Mouse (Mus musculus) megakaryocyte, adult 5-6 weeks (primary cell): ENCODE results near the gene Hecw2. TPM values are rescaled to one million over a fixed set of nuclear protein-coding genes. Genes with fewer than 3 reads are reported as not detected.

ENCODE experiments used
- ATAC-seq: 2 replicates; pipeline ENCODE4 v1.8.0; 2016; ENCODE audit warnings: mild to moderate bottlenecking, inconsistent platforms; ENCODE audit not compliant: poor library complexity, severe bottlenecking
- total RNA-seq, 2 experiments: library from RNA; stranded (forward) in 1 of 2; stranded (reverse) in 1 of 2; fragments of 153-499, 151-499 nt in 1 of 2; fragments of 221-1000, 200-1000 nt in 1 of 2; gene quantifications; 2 replicates each; pipeline versions ENCODE4 v1.2.3 to v1.2.4; 2015 to 2017

Gene Hecw2
- total RNA-seq, 2 experiments from 2014 or later = 0.13 to 0.26 TPM

DNA sequence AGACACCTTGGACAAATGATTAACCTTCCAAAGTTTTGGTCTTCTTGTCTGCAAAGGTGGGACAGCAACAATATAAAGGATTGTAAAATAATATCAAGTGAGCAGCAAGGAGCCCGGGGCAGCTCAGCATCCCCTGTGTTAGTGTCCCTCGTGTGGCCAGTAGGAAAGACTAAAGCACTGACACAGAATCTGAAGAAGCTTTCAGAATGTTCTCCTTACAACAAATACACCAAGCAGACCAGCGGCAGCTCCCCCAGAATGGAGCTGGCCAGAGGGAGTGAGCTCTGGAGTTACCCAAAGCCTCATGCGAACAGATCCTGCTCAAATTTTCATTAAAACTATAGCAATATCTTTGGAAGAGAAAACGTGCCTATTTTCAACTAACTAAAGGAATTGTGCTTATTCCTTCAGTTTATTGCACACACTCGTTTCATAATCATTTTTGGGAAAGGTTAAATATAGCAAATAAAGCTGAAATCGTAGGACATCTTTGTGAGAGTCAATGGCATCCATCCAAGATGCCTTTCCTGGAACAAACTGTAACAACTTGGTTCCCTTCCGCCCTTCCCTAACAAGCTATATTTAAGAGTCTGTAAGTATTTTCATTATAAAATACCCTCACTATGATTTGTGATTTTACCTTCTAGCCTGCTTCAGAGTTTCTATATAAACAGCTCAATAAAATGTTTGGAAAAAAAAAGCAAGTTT lies 208.6 kb downstream of the Hecw2 start:
- ATAC-seq = no peak

GRCm38 (mm10) chr1:53978514-53978831 lies 216.5 kb downstream of the Hecw2 start:
- ATAC-seq = no peak

DNA sequence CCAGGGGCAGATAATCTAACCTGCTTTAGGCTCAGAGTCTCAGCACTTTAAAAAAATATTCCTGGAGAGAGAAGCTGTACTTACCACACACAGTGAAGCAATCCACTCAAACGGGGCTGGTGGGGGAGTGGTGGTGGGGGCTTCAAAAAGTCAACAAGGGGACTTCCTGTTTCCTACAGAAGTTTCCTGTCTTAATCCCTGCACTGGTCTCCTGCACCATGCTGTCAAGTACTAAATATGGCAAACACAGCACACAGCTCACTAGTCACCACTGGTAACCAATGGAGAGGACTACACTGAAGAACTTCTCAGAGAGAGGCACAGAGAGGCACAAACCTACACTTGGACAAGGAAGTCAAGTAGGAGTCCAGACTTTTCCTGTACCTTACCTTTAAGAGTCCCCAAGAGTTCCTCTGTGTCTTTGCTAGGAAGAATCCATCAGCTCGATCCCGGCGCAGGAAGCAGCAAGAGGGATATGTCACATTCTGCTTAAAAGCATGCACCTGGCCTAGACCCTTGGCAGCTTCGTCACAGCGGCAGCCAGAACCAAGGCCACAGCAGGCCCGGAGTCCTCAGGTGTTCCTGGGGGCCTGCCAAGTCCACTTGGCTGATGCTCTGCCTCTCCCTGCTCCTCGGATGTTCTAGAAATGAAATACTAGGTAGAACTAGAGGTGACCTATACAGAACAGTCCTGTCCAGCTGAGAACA lies 217.0 kb downstream of the Hecw2 start:
- ATAC-seq = no peak

DNA sequence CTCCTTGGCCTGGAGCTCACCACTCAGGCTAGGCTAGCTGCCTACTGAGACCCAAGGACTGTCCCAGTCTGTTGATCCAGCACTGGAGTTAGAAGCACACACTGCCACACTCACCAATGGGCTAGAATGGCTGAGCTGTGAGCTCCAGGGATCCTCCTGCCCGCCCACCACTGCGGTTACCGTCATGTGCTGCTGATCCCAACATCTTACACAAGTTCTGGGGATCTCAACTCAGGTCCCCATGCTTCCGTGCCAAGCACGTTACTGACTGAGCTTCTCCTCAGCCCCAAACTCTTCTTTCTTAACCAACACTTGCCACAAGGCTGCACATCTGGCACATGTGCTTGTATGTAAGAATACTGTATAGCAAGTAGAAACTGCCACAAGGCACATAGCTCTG lies 218.2 kb downstream of the Hecw2 start:
- no peak for ATAC-seq

DNA sequence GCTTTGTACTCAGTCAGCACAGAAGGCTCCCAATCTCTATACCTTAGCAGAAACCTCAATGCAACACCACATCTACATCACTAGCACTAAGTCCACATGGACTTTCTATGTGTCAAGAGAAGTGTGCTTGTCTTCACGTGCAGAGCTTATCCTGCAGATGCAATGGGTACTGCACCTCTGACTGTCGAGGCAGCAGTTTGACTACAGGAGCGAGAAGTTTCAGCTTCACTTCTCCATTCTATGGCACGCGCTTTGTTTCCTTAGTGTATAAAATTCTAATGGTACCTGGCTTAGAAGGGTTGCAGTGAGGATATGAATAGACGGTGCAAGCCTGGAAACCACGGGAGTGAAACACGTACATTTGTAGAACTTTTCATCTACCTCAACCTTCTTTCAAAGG lies 218.9 kb downstream of the Hecw2 start:
- no peak for ATAC-seq

DNA sequence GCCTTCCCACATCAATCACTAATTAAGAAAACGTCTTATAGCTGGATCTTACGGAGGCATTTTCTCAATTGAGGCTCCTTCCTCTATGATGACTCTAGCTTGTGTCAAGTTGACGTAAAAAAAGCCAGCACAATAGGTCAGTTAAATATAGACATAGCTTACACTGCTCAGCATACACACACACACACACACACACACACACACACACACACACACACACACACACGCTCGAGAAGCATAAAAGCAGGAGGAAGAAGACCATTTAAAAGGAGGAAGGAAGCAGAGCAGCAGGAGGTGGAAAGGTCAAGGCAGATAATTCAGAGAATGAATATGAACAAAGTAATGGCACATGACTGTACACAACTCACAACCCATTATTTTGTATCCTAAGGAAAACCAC lies 220.0 kb downstream of the Hecw2 start:
- no peak for ATAC-seq

GRCm38 (mm10) chr1:53970326-53970977 lies 224.5 kb downstream of the Hecw2 start:
- no peak for ATAC-seq

DNA sequence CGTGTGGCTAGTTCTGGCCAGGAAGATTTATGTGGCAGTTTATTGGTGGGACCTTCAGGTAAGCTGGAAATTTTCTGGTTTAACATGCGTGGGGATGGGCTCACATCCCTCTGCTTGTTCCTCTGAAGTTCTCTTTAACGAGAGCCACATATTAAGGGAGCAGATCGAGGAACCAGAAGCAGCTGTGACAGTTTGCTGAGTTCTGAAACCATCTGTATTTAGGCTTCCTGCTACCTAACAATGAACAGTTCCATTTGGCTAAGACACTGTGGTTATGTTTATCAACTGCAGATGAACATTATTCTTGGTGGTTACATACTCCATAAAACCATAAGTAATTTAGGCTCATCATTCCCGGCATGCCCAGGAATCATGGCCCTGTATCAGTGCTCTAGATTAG lies 242.6 kb downstream of the Hecw2 start:
- no peak for ATAC-seq

GRCm38 (mm10) chr1:53945815-53946214 lies 249.2 kb downstream of the Hecw2 start:
- ATAC-seq = peak; percentile 83

DNA sequence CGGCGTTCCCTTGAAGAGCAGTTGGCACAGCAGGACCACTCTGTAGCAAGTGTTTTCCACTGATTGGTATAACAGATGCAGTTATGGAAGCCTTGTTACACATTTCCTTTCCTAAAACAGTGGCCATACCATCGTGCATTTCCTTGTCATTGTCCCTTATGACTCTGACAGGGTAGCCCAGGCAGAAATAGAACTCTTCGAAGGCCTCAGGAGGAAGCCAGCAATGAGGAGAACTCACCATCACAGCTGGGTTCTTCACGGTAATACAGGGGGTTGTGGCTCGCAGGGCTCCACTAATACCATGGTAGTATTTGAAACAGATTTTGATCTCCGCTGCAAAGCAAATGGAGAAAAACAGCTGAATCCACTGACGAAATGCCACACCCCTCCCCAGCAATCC lies 252.5 kb downstream of the Hecw2 start:
- ATAC-seq = no peak

DNA sequence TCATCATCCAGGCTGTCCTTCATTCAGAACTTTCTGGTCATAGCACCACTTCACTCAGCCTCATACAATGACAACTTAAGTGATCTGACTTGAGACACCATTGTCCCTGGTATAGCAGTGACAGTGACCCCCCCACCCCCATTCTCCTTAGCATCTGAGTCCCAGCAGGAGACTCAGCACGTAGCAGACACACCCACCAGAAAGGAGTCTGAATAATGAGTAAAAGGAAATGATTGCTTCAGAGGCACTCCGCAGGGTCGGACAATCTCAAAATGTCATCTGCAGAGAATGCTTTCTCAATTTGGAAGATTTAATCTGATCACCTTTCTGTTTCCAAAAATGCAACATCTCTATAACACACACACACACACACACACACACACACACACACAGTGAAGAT lies 253.4 kb downstream of the Hecw2 start:
- ATAC-seq = peak; percentile 49; the same call in 1 of the 2 replicates

GRCm38 (mm10) chr1:53940268-53941017 lies 254.5 kb downstream of the Hecw2 start:
- peak; percentile 51 for ATAC-seq

DNA sequence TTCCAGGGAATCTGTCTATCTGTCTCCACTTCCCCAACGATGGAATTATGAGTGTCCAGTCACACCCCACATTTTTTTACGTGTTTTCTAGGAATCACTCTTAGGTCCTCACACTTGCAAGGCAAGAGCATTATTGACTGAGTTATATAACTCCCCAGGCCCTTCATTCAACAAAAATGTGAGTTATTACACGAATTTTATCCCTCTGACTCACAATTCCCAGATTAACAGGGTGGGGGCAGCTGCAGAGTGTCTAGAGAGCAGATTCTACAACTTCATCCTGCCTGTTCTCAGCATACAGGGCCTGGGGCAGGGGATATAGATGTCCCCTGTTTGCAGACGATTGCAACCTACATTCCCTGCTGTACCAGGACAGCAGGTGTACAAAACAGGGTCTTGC lies 255.7 kb downstream of the Hecw2 start:
- no peak for ATAC-seq

- no peak for ATAC-seq
These were observed 261.7 kb downstream of the Hecw2 start for GRCm38 (mm10) chr1:53933308-53933707.

DNA sequence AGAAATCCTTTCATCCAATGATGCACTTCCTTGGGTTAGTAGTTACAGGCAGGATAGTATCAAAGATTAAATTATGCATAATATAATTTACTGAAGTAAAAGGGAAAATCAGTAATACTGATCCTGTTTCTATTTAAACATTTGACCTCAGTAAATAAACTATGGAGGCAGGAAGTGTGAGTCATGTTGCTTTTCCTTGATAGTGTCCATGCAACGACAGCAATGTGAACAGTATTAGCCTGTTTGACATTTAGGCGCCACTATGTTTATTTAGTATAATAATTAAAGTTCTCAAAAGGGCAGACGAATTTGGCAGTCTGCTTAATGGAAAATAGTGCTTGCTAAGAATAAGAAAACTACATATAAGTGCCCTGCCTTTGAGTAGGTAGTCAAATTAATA lies 263.7 kb downstream of the Hecw2 start:
- ATAC-seq = no peak

- peak; percentile 49; the same call in 1 of the 2 replicates for ATAC-seq
These were observed 267.4 kb downstream of the Hecw2 start for GRCm38 (mm10) chr1:53927605-53928004.

DNA sequence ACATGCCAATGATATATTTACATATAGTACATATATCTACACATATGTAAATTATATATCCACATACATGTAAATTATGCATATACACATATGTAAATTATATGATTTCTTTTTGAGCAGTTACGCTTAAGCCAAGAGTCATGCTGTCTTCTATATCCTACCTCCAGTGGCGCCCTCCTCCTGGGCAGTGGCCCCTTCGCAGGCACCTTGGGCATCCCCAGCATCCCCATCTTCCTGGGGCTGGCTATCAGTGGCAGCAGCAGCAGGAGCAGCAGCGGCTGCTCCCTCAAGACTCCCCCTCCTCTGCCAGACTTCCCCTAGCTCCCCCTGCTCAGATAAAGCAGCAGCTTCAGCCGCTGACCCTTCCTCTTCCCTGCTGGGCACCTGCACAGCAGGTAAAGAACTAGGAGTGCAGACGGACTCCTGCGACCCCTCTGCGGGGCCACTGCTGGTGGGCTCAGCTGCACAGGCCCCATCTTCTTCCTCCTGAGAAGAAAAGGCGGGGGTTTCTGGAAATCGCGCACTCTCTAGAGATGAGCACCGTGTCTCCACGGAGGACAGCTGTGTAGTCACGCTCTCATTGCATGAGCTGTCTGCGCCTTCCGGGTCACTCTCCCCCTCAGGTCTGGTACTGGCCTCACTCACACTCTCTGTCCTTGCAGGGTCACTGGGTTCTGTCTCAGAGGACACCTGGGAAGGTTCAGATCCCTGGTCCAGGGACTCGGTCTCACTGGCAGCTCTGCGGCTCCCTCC lies 269.6 kb downstream of the Hecw2 start:
- ATAC-seq = no peak

- no peak for ATAC-seq
These were observed 283.1 kb downstream of the Hecw2 start for GRCm38 (mm10) chr1:53911848-53912247.

GRCm38 (mm10) chr1:53910251-53910650 lies 284.7 kb downstream of the Hecw2 start:
- peak; percentile 23; the same call in 1 of the 2 replicates for ATAC-seq

DNA sequence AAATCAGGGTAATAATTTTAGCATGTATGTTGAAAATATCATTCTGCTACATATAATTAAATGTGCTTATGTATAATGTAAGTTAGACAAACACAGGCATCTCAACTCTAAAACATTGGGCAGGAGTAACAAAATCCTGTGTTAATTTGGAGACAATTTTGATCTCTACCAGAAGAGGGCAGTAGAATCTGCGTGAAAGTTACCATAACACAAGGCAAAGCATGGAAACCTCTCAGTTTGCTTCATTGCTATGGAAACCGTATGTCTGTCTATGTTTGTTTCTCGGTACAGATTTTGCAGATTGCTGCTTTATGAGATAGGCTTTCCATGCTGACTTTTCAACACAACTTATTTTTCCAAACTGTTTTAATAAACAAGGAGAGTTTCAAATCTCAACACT lies 285.9 kb downstream of the Hecw2 start:
- peak; percentile 70 for ATAC-seq

DNA sequence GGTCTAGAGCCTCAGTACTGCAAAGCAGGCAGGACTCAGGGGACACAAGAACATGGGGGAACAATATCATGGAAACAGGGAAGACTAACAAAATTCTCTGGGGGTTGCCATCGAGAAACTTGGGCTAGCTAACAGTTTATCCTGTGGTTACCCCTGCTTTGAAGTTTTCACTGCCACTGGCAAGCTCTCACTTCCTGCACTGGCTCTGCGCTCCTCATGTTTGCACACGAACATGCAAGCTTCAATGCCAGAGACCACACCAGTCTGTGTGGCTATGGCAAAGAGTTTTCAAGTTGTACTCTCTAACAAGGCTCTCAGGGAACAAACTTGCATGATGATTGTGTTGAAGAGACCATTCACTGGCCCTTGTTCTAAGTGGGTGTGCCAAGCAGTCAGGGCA lies 288.8 kb downstream of the Hecw2 start:
- no peak for ATAC-seq
